Mouse (Mus musculus) forebrain, postnatal 0 days (tissue): ENCODE measurements at regions not wholly inside any gene's neighbourhood (a gene's known extent, or its start where the extent isn't known, plus 50 kb on each side); places are given as distances from the start of the nearest gene placed in this dataset.
A peak's percentile ranks its signal among the peaks of the same experiment; 100 is the strongest.

Experiments
- ATAC-seq: fragments of 200-750 bp; cut with Nextera tagmentation; 2 replicates; pipeline ENCODE4 v1.8.0; 2017; ENCODE audit warnings: mild to moderate bottlenecking, moderate library complexity
- DNase-seq: peaks from one replicate; pipeline ENCODE4 v3.0.0-alpha.2; 2015
- H3K27ac ChIP-seq: fragments of 300-500 bp; sonication (generic); 2 replicates; pipeline ENCODE4 v1.5.1; 2014; ENCODE audit warnings: low read depth, mild to moderate bottlenecking, antibody characterized with exemption, low read length, moderate library complexity, mixed read lengths
- H3K27me3 ChIP-seq: fragments of 300-500 bp; sonication (generic); 2 replicates; pipeline ENCODE4 v1.6.1; 2014; ENCODE audit warnings: mild to moderate bottlenecking, low read length, mixed read lengths; ENCODE audit not compliant: insufficient read depth
- H3K36me3 ChIP-seq: fragments of 300-500 bp; sonication (generic); 2 replicates; pipeline ENCODE4 v1.6.1; 2014; ENCODE audit warnings: mild to moderate bottlenecking, moderate library complexity; ENCODE audit not compliant: insufficient read depth
- H3K4me1 ChIP-seq: fragments of 300-500 bp; sonication (generic); 2 replicates; pipeline ENCODE4 v1.6.1; 2014; ENCODE audit warnings: antibody characterized with exemption; ENCODE audit not compliant: insufficient read depth
- H3K4me2 ChIP-seq: fragments of 300-500 bp; sonication (generic); 2 replicates; pipeline ENCODE4 v1.6.1; 2014; ENCODE audit warnings: low read depth, mild to moderate bottlenecking, moderate library complexity
- H3K4me3 ChIP-seq: fragments of 300-500 bp; sonication (generic); 2 replicates; pipeline ENCODE4 v1.5.1; 2014; ENCODE audit warnings: low read depth, low read length, mixed read lengths
- H3K9ac ChIP-seq: fragments of 300-500 bp; sonication (generic); 2 replicates; pipeline ENCODE4 v1.6.1; 2014; ENCODE audit warnings: mild to moderate bottlenecking
- H3K9me3 ChIP-seq: fragments of 300-500 bp; sonication (generic); 2 replicates; pipeline ENCODE4 v1.6.1; 2016; ENCODE audit warnings: low read length
- CTCF ChIP-seq: sonication (generic); IDR thresholded peaks from 2 replicates; pipeline ENCODE4 v1.5.1; 2016; ENCODE audit warnings: antibody characterized with exemption, control low read depth, low read depth
- WGBS: fragments of 180-500 bp; shearing (Covaris S2); extraction: QIAGEN DNeasy Blood & Tissue Kit; methylation state at CpG from one replicate; pipeline ENCODE4 v1.1.7; 2014; 5-methylcytosine and 5-hydroxymethylcytosine counted together

DNA sequence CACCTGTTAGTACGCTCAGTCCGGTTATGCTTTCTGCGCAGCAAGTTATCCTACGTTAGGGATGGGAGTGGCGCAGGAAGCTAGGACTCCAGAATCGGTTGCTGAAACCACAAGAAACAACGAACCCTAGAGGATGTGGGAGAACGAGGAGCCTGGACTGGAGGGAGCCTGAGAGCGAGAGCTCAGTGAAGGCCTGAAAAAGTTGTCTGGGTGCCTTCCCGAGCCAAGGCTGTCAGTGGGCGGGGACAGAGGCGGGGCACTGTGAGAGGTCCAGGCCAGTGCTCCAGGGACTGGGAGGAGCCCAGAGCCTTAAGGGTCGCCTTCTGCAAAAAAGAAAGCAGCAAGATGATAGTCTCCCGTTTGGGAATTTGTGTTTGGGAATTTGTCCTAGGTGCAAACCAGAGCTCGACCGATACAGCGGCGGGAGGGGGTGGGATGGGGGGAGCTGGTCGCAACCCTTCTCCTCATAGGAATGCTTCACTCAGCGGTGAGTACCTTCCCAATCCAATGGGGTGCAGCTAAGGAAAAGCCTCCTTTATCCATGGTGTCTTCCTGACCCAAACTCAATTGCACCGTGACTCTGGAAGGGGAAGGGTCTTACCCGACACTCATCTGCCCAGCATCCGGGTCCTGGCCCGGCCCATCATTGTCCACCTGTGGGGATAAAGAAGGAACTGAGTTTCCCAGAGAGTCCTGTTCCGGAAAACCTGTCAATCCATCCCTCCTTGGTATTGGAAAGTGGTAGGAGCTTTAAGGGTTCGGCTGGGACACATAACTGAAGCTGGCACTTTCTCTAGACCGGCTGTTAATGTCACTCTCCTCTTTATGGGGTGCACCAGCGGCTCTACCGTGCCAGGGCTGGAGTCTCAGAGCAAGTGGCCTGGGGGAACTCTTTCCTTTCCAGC is 453.6 kb upstream of the Tmem132c start:
- WGBS = 4% methylated on average over 29 of the region's 29 CpGs
- H3K27ac ChIP-seq = no peak overlapping the region
- no peaks in the 10 kb centered on the region for H3K36me3 ChIP-seq
- H3K9ac ChIP-seq = no peak overlapping the region
- H3K4me2 ChIP-seq = peak overlapping the region; percentile 40
- H3K27me3 ChIP-seq = 0 out of 2 replicates have a peak, but pooled peaks cover 3% of the 10 kb centered on the region
- no peak for TF ChIP-seq CTCF
- peak overlapping the region; percentile 17 for H3K4me3 ChIP-seq
- 0 out of 2 replicates have a peak, but pooled peaks cover 2% of the 10 kb centered on the region for H3K4me1 ChIP-seq
- ATAC-seq = peak; percentile 51; the same call in 1 of the 2 replicates
- DNase-seq = no peak
- H3K9me3 ChIP-seq = no peaks in the 10 kb centered on the region

DNA sequence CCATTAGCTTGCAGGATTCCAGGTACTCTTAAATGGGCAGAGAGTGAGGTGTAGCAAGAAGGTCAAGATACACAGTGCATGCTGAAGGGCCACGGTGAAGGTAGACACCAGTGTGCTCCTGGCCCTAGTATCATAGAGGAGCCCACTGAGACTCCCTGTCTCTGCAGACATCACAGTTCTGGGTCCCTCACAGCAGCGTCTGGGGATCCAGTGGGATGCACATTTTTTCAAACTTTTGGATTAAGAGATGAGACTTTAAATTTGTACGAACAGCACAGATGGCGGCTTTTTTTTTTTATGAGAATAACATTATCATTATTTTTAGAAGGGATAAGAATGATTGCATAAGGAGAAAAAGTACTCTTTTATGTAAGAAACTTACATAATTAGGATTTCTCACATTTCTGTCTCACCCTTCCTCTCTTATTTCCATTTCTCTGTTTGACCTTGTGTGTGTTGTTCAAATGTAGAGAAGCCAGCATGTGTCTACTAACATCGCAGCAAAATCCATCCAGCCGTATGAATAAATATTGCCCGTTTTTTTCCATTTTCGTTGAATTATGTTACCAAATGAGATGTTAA is 441.8 kb upstream of the Tmem132c start:
- Histone ChIP-seq H3K9ac (no peak overlapping the region), H3K4me1 (0 out of 2 replicates have a peak, but pooled peaks cover 3% of the 10 kb centered on the region), H3K4me3 (no peak overlapping the region), H3K4me2 (no peak overlapping the region), H3K36me3 (no peaks in the 10 kb centered on the region), H3K27ac (no peak overlapping the region), H3K9me3 (no peaks in the 10 kb centered on the region), H3K27me3 (no peaks in the 10 kb centered on the region)
- ATAC-seq = no peak
- peak; percentile 32 for DNase-seq
- 56% methylated on average over 8 of the region's 8 CpGs for WGBS
- no peak for TF ChIP-seq CTCF

DNA sequence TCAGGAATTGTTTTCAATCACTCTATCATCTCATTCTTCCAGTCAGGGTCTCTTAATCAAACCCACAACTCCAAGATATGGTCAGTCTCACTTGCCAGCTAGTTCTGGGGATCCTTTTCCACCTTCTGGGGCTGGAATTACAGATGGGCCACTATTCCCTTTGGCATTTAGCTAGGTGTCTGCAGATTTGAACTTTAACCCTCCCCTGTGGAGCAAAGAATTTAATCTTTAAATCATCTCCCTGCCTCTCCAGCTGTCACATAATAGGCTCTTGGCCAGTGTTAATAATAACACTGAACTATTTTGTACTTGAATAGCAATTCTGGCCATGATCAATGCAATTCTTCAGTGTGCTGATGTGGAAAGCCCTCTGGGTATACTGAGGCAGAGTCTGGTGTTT is 435.0 kb upstream of the Tmem132c start:
- no peak overlapping the region for H3K27ac ChIP-seq
- no peak for TF ChIP-seq CTCF
- no peaks in the 10 kb centered on the region for H3K4me1 ChIP-seq
- H3K9ac ChIP-seq = no peak overlapping the region
- DNase-seq = no peak
- 0 out of 2 replicates have a peak, but pooled peaks cover 2% of the 10 kb centered on the region for H3K9me3 ChIP-seq
- H3K4me2 ChIP-seq = no peak overlapping the region
- ATAC-seq = no peak
- H3K4me3 ChIP-seq = no peak overlapping the region
- no peaks in the 10 kb centered on the region for H3K27me3 ChIP-seq
- H3K36me3 ChIP-seq = no peaks in the 10 kb centered on the region

DNA sequence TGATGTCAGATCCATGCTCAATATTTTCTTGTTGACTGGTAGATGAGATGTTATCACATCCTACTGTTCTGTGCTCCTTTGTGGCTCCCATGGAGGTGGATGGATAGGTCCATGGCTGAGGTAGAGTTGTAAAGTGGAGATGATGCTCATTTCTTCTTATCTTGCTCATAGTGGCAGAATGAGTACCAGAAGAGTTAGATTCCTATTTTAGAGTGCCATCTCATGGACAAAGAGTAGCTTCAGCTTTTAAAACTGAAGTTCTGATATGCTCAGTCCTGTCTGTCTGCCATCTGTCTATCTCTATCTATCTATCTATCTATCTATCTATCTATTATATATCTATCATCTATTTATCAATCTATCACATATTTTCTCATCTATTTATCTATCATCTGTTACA is 425.5 kb upstream of the Tmem132c start:
- peak; percentile 31 for TF ChIP-seq CTCF
- Histone ChIP-seq H3K27me3 (no peaks in the 10 kb centered on the region; the same call in 1 of the 2 replicates), H3K4me2 (no peak overlapping the region), H3K4me3 (no peak overlapping the region), H3K36me3 (no peaks in the 10 kb centered on the region), H3K27ac (no peak overlapping the region), H3K4me1 (no peaks in the 10 kb centered on the region), H3K9ac (no peak overlapping the region), H3K9me3 (0 out of 2 replicates have a peak, but pooled peaks cover 3% of the 10 kb centered on the region)
- no peak for DNase-seq
- ATAC-seq = no peak

DNA sequence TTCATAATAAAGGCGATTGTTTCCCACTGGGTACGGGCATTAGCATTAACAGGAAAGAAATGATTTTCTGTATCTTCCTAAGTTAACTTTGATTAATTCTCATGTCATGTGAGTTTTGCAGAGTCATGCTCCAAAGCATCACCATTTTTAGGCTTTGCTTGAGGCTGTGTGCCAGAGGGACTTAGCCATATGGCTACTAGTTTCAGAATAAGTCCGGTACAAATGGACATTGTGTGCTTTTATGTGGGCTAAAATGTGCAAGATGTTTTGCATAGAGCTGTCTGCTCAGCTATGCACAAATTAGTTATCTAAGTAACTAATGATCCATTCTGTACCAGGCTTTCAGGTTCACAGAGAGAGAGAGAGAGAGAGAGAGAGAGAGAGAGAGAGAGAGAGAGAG is 406.2 kb upstream of the Tmem132c start:
- DNase-seq (no peak), ATAC-seq (no peak)
- Histone ChIP-seq H3K9ac (no peak overlapping the region), H3K36me3 (no peaks in the 10 kb centered on the region), H3K27ac (no peak overlapping the region), H3K4me1 (no peaks in the 10 kb centered on the region), H3K4me3 (no peak overlapping the region), H3K4me2 (no peak overlapping the region), H3K27me3 (no peaks in the 10 kb centered on the region), H3K9me3 (no peaks in the 10 kb centered on the region)
- WGBS = 83% methylated on average over 3 of the region's 3 CpGs
- no peak for TF ChIP-seq CTCF

DNA sequence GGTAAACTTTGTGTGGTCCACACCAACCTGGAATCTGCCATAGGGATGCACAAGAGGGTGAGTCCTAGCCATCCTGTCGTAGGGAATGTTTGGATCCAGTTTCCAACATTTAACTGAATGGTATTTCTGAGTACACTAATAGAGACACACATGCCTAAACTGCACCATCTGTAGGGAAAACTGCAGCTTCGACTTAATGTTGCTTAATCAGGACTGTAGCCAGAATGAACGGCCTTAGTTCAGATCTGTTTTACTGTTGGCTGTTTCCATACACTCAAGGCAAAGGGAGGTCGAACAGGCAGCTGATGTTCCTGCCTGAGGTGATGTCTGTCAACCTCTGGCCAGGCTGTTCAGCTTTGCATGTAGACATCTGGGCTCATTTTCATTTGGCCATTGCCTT is 399.0 kb upstream of the Tmem132c start:
- Histone ChIP-seq H3K27ac (no peak overlapping the region), H3K4me1 (no peaks in the 10 kb centered on the region), H3K36me3 (no peaks in the 10 kb centered on the region), H3K9ac (no peak overlapping the region), H3K9me3 (no peaks in the 10 kb centered on the region), H3K27me3 (no peaks in the 10 kb centered on the region), H3K4me3 (no peak overlapping the region), H3K4me2 (no peak overlapping the region)
- TF ChIP-seq CTCF = no peak
- ATAC-seq = no peak
- no peak for DNase-seq
- WGBS = 72% methylated on average over 4 of the region's 4 CpGs

DNA sequence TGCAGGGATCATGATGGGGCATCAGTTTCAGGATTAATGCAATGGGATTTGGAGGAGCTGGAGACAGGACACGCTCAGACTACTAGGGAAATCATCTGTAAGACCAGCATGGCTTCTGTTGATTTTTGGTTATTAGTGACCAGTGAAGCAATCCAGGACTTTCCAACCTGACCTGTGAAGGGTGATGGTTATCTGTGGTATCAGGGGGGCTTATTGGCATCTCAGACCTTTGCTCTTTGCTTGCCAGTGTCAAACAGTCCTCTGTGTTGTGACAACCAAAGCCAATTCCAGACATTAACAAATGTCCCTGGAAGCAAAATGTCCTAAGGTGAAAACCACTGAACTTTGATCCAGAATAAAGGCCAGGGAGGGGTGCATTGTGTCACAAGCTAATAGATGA is 379.5 kb upstream of the Tmem132c start:
- WGBS = 92% methylated on average over 1 of the region's 1 CpGs
- no peaks in the 10 kb centered on the region for H3K36me3 ChIP-seq
- H3K27me3 ChIP-seq = no peaks in the 10 kb centered on the region
- H3K9ac ChIP-seq = no peak overlapping the region
- H3K4me2 ChIP-seq = no peak overlapping the region
- H3K4me1 ChIP-seq = no peaks in the 10 kb centered on the region
- no peaks in the 10 kb centered on the region for H3K9me3 ChIP-seq
- no peak overlapping the region for H3K4me3 ChIP-seq
- DNase-seq (no peak), ATAC-seq (no peak)
- H3K27ac ChIP-seq = no peak overlapping the region
- TF ChIP-seq CTCF = no peak
